In genomic region chr13:92580220-92581043, GRCm38 (mm10) we compare ENCODE assay signal across 8 mouse cellular contexts. TPM values are rescaled to one million over a fixed set of nuclear protein-coding genes. Genes with fewer than 3 reads are reported as not detected.
DNase-seq lines count a peak whose midpoint lies in the region; ATAC-seq lines count a peak whose summit lies in the region.

No protein-coding gene starts in this region.

- H3K4me3 ChIP-seq in limb, embryonic 11.5 days (ENCODE audit: low read depth, low read length) = no peak overlapping the region
- no peak overlapping the region for H3K4me3 ChIP-seq in stomach, embryonic 16.5 days (replicated peaks; ENCODE audit: low read length)

- no peak overlapping the region for H3K27ac ChIP-seq in limb, embryonic 11.5 days (replicated peaks; ENCODE audit: low read depth, low read length)
- H3K27ac ChIP-seq in stomach, embryonic 16.5 days (ENCODE audit: low read length) = 0 out of 2 replicates have a peak overlapping the region, but pooled peaks have one; percentile 13

- no peak overlapping the region for H3K4me2 ChIP-seq in limb, embryonic 11.5 days (ENCODE audit: low read depth, severe bottlenecking)
- no peak overlapping the region for H3K4me2 ChIP-seq in stomach, embryonic 16.5 days (ENCODE audit: low read depth, low read length)

- peak; percentile 89 for DNase-seq in 3T3-L1 (ENCODE audit: low read depth, low spot score)
- peak; percentile 61 to 66 for DNase-seq in adrenal gland, adult 18-20 months (ENCODE audit: low spot score in 2 of 2)
- peak; percentile 68 for DNase-seq in embryo, embryonic 9.5 days (ENCODE audit: extremely low spot score)
- peak; percentile 82 for DNase-seq in heart, adult 8-10 months (ENCODE audit: low spot score)
- DNase-seq in kidney, adult 8-10 months = peak; percentile 41 to 69
- peak; percentile 81 for DNase-seq in limb, embryonic 11.5 days (ENCODE audit: low spot score)
- peak; percentile 23 to 56 for DNase-seq in natural killer cell, adult 2 months (ENCODE audit: low spot score in 2 of 2)

- no peaks in the 10 kb centered on the region for H3K36me3 ChIP-seq in limb, embryonic 11.5 days (ENCODE audit: control insufficient read depth, insufficient read depth, low read length)
- H3K36me3 ChIP-seq in stomach, embryonic 16.5 days (ENCODE audit: control insufficient read depth, insufficient read depth, low read length) = no peaks in the 10 kb centered on the region

- no peaks in the 10 kb centered on the region for H3K27me3 ChIP-seq in limb, embryonic 11.5 days (ENCODE audit: control insufficient read depth, insufficient read depth, low read length)
- H3K27me3 ChIP-seq in stomach, embryonic 16.5 days (ENCODE audit: control insufficient read depth, insufficient read depth, low read length) = no peaks in the 10 kb centered on the region

- H3K9me3 ChIP-seq in limb, embryonic 11.5 days (ENCODE audit: control insufficient read depth, low read length) = no peaks in the 10 kb centered on the region
- no peaks in the 10 kb centered on the region for H3K9me3 ChIP-seq in stomach, embryonic 16.5 days (replicated peaks; ENCODE audit: control insufficient read depth, low read length)

- WGBS in limb, embryonic 11.5 days = 39% methylated on average over 10 of the region's 10 CpGs
- 18% methylated on average over 10 of the region's 10 CpGs for WGBS in stomach, embryonic 16.5 days

- H3K4me1 ChIP-seq in limb, embryonic 11.5 days (ENCODE audit: control insufficient read depth, insufficient read depth, low read length) = no peaks in the 10 kb centered on the region
- H3K4me1 ChIP-seq in stomach, embryonic 16.5 days (ENCODE audit: control insufficient read depth, insufficient read depth, low read length) = peaks cover 16% of the 10 kb centered on the region

- 0 out of 2 replicates have a peak, but pooled peaks have one; percentile 26 for ATAC-seq in limb, embryonic 11.5 days (ENCODE audit: insufficient number of reproducible peaks, low FRiP score, low TSS enrichment, low read depth)
- peak; percentile 41; the same call in 1 of the 2 replicates for ATAC-seq in stomach, embryonic 16.5 days (ENCODE audit: insufficient read depth, low FRiP score)

- no peak overlapping the region for H3K9ac ChIP-seq in limb, embryonic 11.5 days (ENCODE audit: low read length)
- no peak overlapping the region for H3K9ac ChIP-seq in stomach, embryonic 16.5 days (ENCODE audit: low read length)

RNA-seq across cellular contexts. Expression of gene Spz1, which starts 4.5 kb away (rescaled TPM):
- not detected for total RNA-seq in adrenal gland, adult 18-20 months (2021)
- total RNA-seq in heart, adult 8-10 months (2022) = not detected
- polyA plus RNA-seq in limb, embryonic 11.5 days (2014; fragmentation: Nextera tagmentation; extraction: Ambion mirVana) = not detected in 2 replicates
- not detected in 2 replicates for polyA plus RNA-seq in stomach, embryonic 16.5 days (2015; fragmentation: Nextera tagmentation; extraction: Ambion mirVana)

RNA-seq across cellular contexts. Expression of gene Serinc5, which starts 30.5 kb away (rescaled TPM):
- 10 to 100 TPM; 42.0 to 63.8 TPM for total RNA-seq in adrenal gland, adult 18-20 months (2021)
- total RNA-seq in heart, adult 8-10 months (2022) = 10 to 100 TPM; 10.2 to 11.8 (median 11.0) TPM
- polyA plus RNA-seq in limb, embryonic 11.5 days (2014; fragmentation: Nextera tagmentation; extraction: Ambion mirVana) = 7.0 and 7.4 TPM in 2 replicates
- polyA plus RNA-seq in stomach, embryonic 16.5 days (2015; fragmentation: Nextera tagmentation; extraction: Ambion mirVana) = 29.9 and 30.8 TPM in 2 replicates

RNA-seq across cellular contexts. Expression of gene Zfyve16, which starts 49.8 kb away (rescaled TPM):
- total RNA-seq in adrenal gland, adult 18-20 months (2021) = 10 to 100 TPM; 24.1 to 25.4 TPM
- 10 to 100 TPM; 12.0 to 14.9 (median 12.5) TPM for total RNA-seq in heart, adult 8-10 months (2022)
- 16.1 and 18.0 TPM in 2 replicates for polyA plus RNA-seq in limb, embryonic 11.5 days (2014; fragmentation: Nextera tagmentation; extraction: Ambion mirVana)
- 10.0 and 10.2 TPM in 2 replicates for polyA plus RNA-seq in stomach, embryonic 16.5 days (2015; fragmentation: Nextera tagmentation; extraction: Ambion mirVana)
